Mouse (Mus musculus) embryonic fibroblast, embryonic 13.5 days (primary cell): ENCODE measurements around the gene Gls.

Experiments used
- CTCF ChIP-seq: IDR thresholded peaks from 2 replicates; pipeline ENCODE4 v1.5.1; 2011; ENCODE audit warnings: mild to moderate bottlenecking, control low read depth, low read length, moderate library complexity, borderline replicate concordance; ENCODE audit not compliant: insufficient read depth
- POLR2A ChIP-seq: IDR thresholded peaks from 2 replicates; pipeline ENCODE4 v1.6.1; 2011; ENCODE audit warnings: low read depth, mild to moderate bottlenecking, control low read depth, low read length, moderate library complexity

DNA sequence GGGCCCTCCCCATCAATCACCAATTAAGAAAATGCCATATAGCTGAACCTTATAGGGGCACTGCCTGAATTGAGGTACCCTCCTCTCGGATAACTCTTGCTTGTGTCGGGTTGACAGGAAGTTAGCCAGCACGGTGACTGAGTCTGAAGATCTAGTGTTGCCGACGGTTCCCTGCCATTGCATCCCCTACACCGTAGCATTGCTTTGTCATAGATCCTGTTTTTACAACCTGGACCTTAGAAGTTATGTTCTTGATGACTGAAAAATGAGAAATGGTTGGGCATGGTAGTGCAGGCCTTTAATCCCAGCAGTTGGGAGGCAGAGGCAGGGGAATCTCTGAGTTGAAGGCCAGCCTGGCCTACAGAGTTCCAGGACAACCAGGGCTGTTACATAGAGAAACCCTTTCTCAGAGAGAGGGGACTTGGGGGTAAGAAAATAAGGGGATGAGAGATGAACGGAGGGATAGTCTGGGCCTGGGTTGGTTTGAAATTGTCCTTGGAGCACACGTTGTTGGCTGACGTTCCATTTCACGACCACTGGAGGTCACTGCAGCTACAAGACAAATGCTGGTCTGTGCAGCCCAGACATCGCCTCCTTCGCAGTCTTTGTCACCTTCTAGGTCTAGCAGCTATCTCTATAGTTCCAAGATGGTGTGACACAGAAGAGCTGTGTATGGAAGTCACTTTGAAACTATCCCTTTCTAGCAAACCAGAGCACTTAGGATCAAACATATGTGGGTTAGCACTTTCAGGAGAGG is 86.6 kb downstream of the Gls start:
- peak; percentile 94 for TF ChIP-seq CTCF
- no peak for TF ChIP-seq POLR2A
